Comparison of ENCODE assay signal across 8 mouse cellular contexts in the genomic region with DNA sequence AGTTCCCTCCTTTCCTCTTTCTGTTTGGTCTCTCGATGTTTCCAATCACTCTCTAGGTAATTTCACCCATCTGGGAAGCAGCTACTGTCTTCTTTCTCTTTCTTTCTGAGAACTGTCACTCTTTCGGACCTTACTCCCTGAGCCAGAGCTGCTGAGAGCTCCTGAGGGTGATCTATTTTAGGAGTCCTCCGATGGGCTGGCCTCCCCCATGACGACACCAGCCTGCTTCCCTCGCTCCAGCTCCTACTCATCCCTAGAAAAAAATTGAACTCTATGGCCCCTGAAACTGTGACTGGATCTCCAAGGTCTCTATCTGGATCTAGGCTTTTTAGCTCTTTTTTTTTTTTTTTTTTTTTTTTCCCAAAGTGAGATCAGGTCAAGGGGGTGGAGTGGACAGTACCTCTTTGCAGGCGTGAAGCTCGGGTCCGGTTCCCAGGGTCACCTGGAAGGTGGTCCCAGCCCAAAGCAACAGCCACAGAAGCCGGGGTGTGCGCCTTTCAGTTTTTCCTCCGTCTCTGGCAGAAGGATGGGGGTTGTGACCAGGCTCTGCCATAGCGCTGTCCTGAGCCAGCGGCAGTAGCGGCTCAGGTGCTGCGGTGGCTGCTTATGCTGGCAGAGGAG. TPM values are rescaled to one million over a fixed set of nuclear protein-coding genes. Genes with fewer than 3 reads are reported as not detected.
DNase-seq lines count a peak whose midpoint lies in the region; ATAC-seq and TF ChIP-seq lines count a peak whose summit lies in the region.

No protein-coding gene starts in this region.

- no peaks in the 10 kb centered on the region for H3K9me3 ChIP-seq in lung, postnatal 0 days (ENCODE audit: low read length)
- H3K9me3 ChIP-seq in intestine, embryonic 15.5 days = no peaks in the 10 kb centered on the region

- H3K4me3 ChIP-seq in cerebellum, adult 2 months (replicated peaks; ENCODE audit: insufficient read depth, low read depth, low read length) = peak overlapping the region; percentile 63
- H3K4me3 ChIP-seq in lung, postnatal 0 days (ENCODE audit: low read depth, low read length) = peak overlapping the region; percentile 20
- H3K4me3 ChIP-seq in intestine, embryonic 15.5 days (replicated peaks) = peak overlapping the region; percentile 39
- peak overlapping the region; percentile 56 for H3K4me3 ChIP-seq in olfactory bulb, adult 2 months (ENCODE audit: insufficient read depth, low read depth, low read length)

- no peak for ATAC-seq in lung, postnatal 0 days
- no peak for ATAC-seq in intestine, embryonic 15.5 days
- ATAC-seq in activated CD4-positive, CD25-positive, alpha-beta regulatory T cell, adult 4 months = no peak

- H3K4me1 ChIP-seq in cerebellum, adult 2 months (ENCODE audit: control insufficient read depth, insufficient read depth, low read length) = no peaks in the 10 kb centered on the region
- no peaks in the 10 kb centered on the region for H3K4me1 ChIP-seq in lung, postnatal 0 days (ENCODE audit: insufficient read depth, low read depth, low read length)
- H3K4me1 ChIP-seq in intestine, embryonic 15.5 days (replicated peaks) = peaks cover 14% of the 10 kb centered on the region
- H3K4me1 ChIP-seq in olfactory bulb, adult 2 months (ENCODE audit: control insufficient read depth, insufficient read depth, low read length) = peaks cover 4% of the 10 kb centered on the region; the same call in 1 of the 2 replicates

- no peaks in the 10 kb centered on the region for H3K36me3 ChIP-seq in lung, postnatal 0 days (ENCODE audit: insufficient read depth, low read length)
- no peaks in the 10 kb centered on the region for H3K36me3 ChIP-seq in intestine, embryonic 15.5 days

- no peak overlapping the region for H3K9ac ChIP-seq in lung, postnatal 0 days (replicated peaks; ENCODE audit: low read depth)
- H3K9ac ChIP-seq in intestine, embryonic 15.5 days = 0 out of 2 replicates have a peak overlapping the region, but pooled peaks have one; percentile 5

- no peak for DNase-seq in cerebellum, adult 2 months
- DNase-seq in cerebellum, adult 9-11 months = no peak
- no peak for DNase-seq in lung, postnatal 0 days (ENCODE audit: low spot score)
- no peak for DNase-seq in lung, postnatal 10 days
- no peak for DNase-seq in cerebellum, postnatal 25 days

- WGBS in cerebellum, adult 2 months = 8% methylated on average over 15 of the region's 15 CpGs
- WGBS in lung, postnatal 0 days = 7% methylated on average over 15 of the region's 15 CpGs
- 11% methylated on average over 15 of the region's 15 CpGs for WGBS in intestine, embryonic 15.5 days
- WGBS in olfactory bulb, adult 2 months = 5% methylated on average over 15 of the region's 15 CpGs

- H3K4me2 ChIP-seq in lung, postnatal 0 days (replicated peaks; ENCODE audit: low read depth, low read length) = peak overlapping the region; percentile 51
- peak overlapping the region; percentile 83 for H3K4me2 ChIP-seq in intestine, embryonic 15.5 days (replicated peaks)

- H3K27me3 ChIP-seq in cerebellum, adult 2 months (ENCODE audit: control insufficient read depth, insufficient read depth, low read length) = no peaks in the 10 kb centered on the region
- H3K27me3 ChIP-seq in lung, postnatal 0 days (replicated peaks; ENCODE audit: insufficient read depth, low read length) = 0 out of 2 replicates have a peak, but pooled peaks cover 3% of the 10 kb centered on the region
- peaks cover 13% of the 10 kb centered on the region for H3K27me3 ChIP-seq in intestine, embryonic 15.5 days (replicated peaks)

- TF ChIP-seq POLR2A in cerebellum, adult 2 months (IDR thresholded peaks at IDR 0.05; ENCODE audit: borderline replicate concordance, insufficient read depth, low read length) = no peak
- no peak for TF ChIP-seq POLR2A in olfactory bulb, adult 2 months (IDR thresholded peaks at IDR 0.05; ENCODE audit: insufficient read depth, low read depth, low read length)

- H3K27ac ChIP-seq in cerebellum, adult 2 months (ENCODE audit: insufficient read depth, low read length) = no peak overlapping the region
- H3K27ac ChIP-seq in lung, postnatal 0 days (ENCODE audit: low read length) = no peak overlapping the region
- H3K27ac ChIP-seq in intestine, embryonic 15.5 days = no peak overlapping the region
- peak overlapping the region; percentile 72; the same call in 1 of the 2 replicates for H3K27ac ChIP-seq in olfactory bulb, adult 2 months (ENCODE audit: insufficient read depth, low read depth, low read length)

- TF ChIP-seq CTCF in cerebellum, adult 2 months (IDR thresholded peaks at IDR 0.05; ENCODE audit: borderline replicate concordance, insufficient read depth, low read depth, low read length) = no peak
- no peak for TF ChIP-seq CTCF in lung, postnatal 0 days (IDR thresholded peaks at IDR 0.05)
- no peak for TF ChIP-seq CTCF in olfactory bulb, adult 2 months (IDR thresholded peaks at IDR 0.05; ENCODE audit: insufficient read depth, low read depth, low read length)

- no peak for TF ChIP-seq EP300 in lung, postnatal 0 days (IDR thresholded peaks at IDR 0.05)

RNA-seq across cellular contexts. Expression of a gene that starts 0.3 kb away (rescaled TPM):
- polyA plus RNA-seq in cerebellum, adult 2 months (2012; rRNA removed) = 5.4 and 5.8 TPM in 2 replicates
- polyA plus RNA-seq in lung, postnatal 0 days (2015; fragmentation: Nextera tagmentation; extraction: Ambion mirVana) = 32.4 and 45.7 TPM in 2 replicates
- 17.1 and 26.7 TPM in 2 replicates for polyA plus RNA-seq in intestine, embryonic 15.5 days (2015; fragmentation: Nextera tagmentation; extraction: Ambion mirVana)
- not detected in 2 replicates for polyA plus RNA-seq in olfactory bulb, adult 2 months (2012; ENCODE audit: insufficient read depth, insufficient read length, low replicate concordance, missing spikeins)
- polyA plus RNA-seq in activated CD4-positive, CD25-positive, alpha-beta regulatory T cell, adult 4 months (2017; shearing (Covaris generic)) = 1 to 10 TPM; 1.2 to 1.4 TPM

RNA-seq across cellular contexts. Expression of a gene that starts 2.1 kb away (rescaled TPM):
- 0.75 and 1.5 TPM in 2 replicates for polyA plus RNA-seq in cerebellum, adult 2 months (2012; rRNA removed)
- polyA plus RNA-seq in lung, postnatal 0 days (2015; fragmentation: Nextera tagmentation; extraction: Ambion mirVana) = 6.4 and 7.9 TPM in 2 replicates
- polyA plus RNA-seq in intestine, embryonic 15.5 days (2015; fragmentation: Nextera tagmentation; extraction: Ambion mirVana) = 0.34 TPM in 1 of 2 replicates, not detected in the other
- not detected in 2 replicates for polyA plus RNA-seq in olfactory bulb, adult 2 months (2012; ENCODE audit: insufficient read depth, insufficient read length, low replicate concordance, missing spikeins)
- not detected for polyA plus RNA-seq in activated CD4-positive, CD25-positive, alpha-beta regulatory T cell, adult 4 months (2017; shearing (Covaris generic))

RNA-seq across cellular contexts. Expression of a gene that starts 26.3 kb away (rescaled TPM):
- polyA plus RNA-seq in cerebellum, adult 2 months (2012; rRNA removed) = 14.7 and 16.7 TPM in 2 replicates
- polyA plus RNA-seq in lung, postnatal 0 days (2015; fragmentation: Nextera tagmentation; extraction: Ambion mirVana) = 41.8 and 42.7 TPM in 2 replicates
- 34.3 and 35.5 TPM in 2 replicates for polyA plus RNA-seq in intestine, embryonic 15.5 days (2015; fragmentation: Nextera tagmentation; extraction: Ambion mirVana)
- not detected in 2 replicates for polyA plus RNA-seq in olfactory bulb, adult 2 months (2012; ENCODE audit: insufficient read depth, insufficient read length, low replicate concordance, missing spikeins)
- polyA plus RNA-seq in activated CD4-positive, CD25-positive, alpha-beta regulatory T cell, adult 4 months (2017; shearing (Covaris generic)) = 10 to 100 TPM; 26.1 to 27.0 TPM

RNA-seq across cellular contexts. Expression of a gene that starts 35.5 kb away (rescaled TPM):
- 37.2 and 51.7 TPM in 2 replicates for polyA plus RNA-seq in cerebellum, adult 2 months (2012; rRNA removed)
- 41.0 and 45.9 TPM in 2 replicates for polyA plus RNA-seq in lung, postnatal 0 days (2015; fragmentation: Nextera tagmentation; extraction: Ambion mirVana)
- 38.4 and 39.4 TPM in 2 replicates for polyA plus RNA-seq in intestine, embryonic 15.5 days (2015; fragmentation: Nextera tagmentation; extraction: Ambion mirVana)
- not detected in 2 replicates for polyA plus RNA-seq in olfactory bulb, adult 2 months (2012; ENCODE audit: insufficient read depth, insufficient read length, low replicate concordance, missing spikeins)
- 10 to 100 TPM; 18.3 to 24.5 TPM for polyA plus RNA-seq in activated CD4-positive, CD25-positive, alpha-beta regulatory T cell, adult 4 months (2017; shearing (Covaris generic))

RNA-seq across cellular contexts. Expression of a gene that starts 55.1 kb away (rescaled TPM):
- polyA plus RNA-seq in cerebellum, adult 2 months (2012; rRNA removed) = 48.2 and 51.6 TPM in 2 replicates
- 7.8 and 8.2 TPM in 2 replicates for polyA plus RNA-seq in lung, postnatal 0 days (2015; fragmentation: Nextera tagmentation; extraction: Ambion mirVana)
- 7.0 and 8.7 TPM in 2 replicates for polyA plus RNA-seq in intestine, embryonic 15.5 days (2015; fragmentation: Nextera tagmentation; extraction: Ambion mirVana)
- polyA plus RNA-seq in olfactory bulb, adult 2 months (2012; ENCODE audit: insufficient read depth, insufficient read length, low replicate concordance, missing spikeins) = 109 TPM in 1 of 2 replicates, not detected in the other
- polyA plus RNA-seq in activated CD4-positive, CD25-positive, alpha-beta regulatory T cell, adult 4 months (2017; shearing (Covaris generic)) = 1 to 10 TPM; 6.1 to 9.1 TPM
